Mouse (Mus musculus) c-Kit-positive CD71-positive TER-119-negative erythroid progenitor cells, embryonic 14.5 days (primary cell): ENCODE results near the gene Lingo2.

Experiments
- DNase-seq: peaks from one replicate; pipeline ENCODE4 v3.0.0-alpha.2; 2013; ENCODE audit warnings: low read depth

Lingo2 gene

GRCm38 (mm10) chr4:36540664-36541360, 410.7 kb downstream of the Lingo2 start:
- DNase-seq: no peak

- no peak for DNase-seq
Observed at GRCm38 (mm10) chr4:36533895-36534294, 417.7 kb downstream of the Lingo2 start.

GRCm38 (mm10) chr4:36490255-36490654, 461.3 kb downstream of the Lingo2 start:
- no peak for DNase-seq

DNA sequence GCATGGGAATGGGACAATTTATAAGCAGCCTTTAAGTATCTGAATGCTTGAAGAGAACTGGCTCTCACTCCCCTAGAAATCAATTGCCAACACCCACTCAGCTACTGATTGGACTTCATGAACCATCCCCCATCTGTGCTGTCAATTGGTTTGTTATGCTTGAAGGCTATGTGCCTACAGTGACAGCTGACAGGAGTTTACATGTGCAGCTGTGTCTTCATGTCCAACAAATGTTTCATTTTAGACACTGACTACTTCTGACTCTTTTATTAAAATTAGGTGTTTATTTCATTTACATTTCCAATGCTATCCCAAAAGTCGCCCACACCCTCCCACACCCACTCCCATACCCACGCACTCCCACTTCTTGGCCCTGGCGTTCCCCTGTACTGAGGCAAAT, 516.3 kb downstream of the Lingo2 start:
- no peak for DNase-seq

DNA sequence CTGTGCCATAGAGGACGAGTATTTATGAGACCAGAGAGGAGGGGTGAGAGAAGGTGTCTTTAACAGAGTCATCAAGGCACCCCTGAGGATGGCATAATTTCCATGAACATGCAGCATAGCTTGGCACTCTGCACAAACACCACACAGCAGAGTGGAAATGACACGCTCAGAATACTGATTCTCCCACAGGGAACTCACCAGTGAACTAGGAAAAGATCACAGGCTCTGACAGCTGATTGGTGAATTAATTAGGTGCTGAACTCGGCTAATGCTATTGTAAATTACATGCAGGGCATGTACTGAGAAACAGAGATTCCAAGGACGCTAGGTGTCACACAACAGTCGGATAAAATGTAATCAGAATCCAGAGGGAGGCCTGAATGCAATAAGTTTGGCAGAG, 525.4 kb downstream of the Lingo2 start:
- DNase-seq: no peak

GRCm38 (mm10) chr4:36407350-36407749, 544.2 kb downstream of the Lingo2 start:
- DNase-seq: no peak

- no peak for DNase-seq
Observed at GRCm38 (mm10) chr4:36368925-36369324, 582.6 kb downstream of the Lingo2 start.

DNA sequence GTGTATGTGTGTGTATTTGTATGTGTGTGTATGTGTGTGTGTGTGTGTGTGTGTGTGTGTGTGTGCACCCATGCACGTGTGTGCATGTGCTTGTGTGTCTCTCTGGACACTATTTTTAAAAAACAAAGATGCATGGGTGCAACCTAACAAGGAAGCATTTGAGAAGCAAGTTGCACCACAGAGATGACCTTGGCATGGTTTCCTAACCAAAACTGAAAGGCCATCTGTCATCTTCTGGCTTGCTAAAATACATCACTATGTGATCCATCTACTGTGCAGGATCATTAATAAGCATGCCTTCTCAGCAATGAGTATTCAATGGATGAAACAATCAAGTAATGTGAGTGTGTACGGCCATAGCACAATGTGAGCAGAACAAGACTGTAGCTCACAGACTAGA, 597.1 kb downstream of the Lingo2 start:
- no peak for DNase-seq

DNA sequence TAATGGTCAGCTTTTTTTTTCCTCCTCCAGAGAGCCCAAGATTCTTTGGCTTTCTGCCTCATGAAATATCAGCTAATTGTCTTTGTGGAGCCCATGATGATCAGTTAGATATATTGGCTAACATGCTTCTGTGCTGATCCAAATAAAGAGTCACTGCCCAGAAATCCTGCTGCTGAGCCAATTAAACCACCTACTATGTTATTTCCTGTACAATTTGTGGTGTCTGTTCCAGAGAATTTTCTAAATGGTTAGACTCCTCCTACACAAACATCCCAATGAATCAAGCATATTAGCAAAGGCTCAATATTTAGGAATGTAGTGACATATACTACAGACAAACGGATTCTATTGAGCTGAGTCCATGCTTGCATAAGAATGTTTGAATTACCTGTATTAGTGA, 619.8 kb downstream of the Lingo2 start:
- DNase-seq: no peak

GRCm38 (mm10) chr4:36325603-36326002, 625.9 kb downstream of the Lingo2 start:
- DNase-seq: no peak

GRCm38 (mm10) chr4:36313067-36313466, 638.5 kb downstream of the Lingo2 start:
- no peak for DNase-seq

- DNase-seq: no peak
Observed at GRCm38 (mm10) chr4:36311431-36311830, 640.1 kb downstream of the Lingo2 start.

GRCm38 (mm10) chr4:36305228-36305627, 646.3 kb downstream of the Lingo2 start:
- no peak for DNase-seq

DNA sequence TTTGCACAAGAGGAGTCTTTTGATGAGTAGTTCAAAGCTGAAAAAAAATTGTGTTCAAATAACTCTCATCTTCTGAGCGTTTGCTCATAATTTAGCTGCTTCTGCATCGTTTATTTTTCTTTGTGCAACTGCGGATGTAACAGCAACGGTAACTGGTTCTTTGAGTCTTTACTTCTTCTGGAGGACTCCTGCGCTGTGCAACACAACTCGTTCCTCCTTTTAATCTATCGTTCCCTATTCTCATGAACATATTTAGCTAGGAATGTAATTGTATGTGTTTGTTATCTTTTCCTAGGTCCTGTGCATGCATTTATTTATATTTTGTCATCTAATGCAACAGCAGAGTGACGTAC, 661.9 kb downstream of the Lingo2 start:
- DNase-seq: no peak

- DNase-seq: no peak
Observed at GRCm38 (mm10) chr4:36288813-36289700, 662.5 kb downstream of the Lingo2 start.

DNA sequence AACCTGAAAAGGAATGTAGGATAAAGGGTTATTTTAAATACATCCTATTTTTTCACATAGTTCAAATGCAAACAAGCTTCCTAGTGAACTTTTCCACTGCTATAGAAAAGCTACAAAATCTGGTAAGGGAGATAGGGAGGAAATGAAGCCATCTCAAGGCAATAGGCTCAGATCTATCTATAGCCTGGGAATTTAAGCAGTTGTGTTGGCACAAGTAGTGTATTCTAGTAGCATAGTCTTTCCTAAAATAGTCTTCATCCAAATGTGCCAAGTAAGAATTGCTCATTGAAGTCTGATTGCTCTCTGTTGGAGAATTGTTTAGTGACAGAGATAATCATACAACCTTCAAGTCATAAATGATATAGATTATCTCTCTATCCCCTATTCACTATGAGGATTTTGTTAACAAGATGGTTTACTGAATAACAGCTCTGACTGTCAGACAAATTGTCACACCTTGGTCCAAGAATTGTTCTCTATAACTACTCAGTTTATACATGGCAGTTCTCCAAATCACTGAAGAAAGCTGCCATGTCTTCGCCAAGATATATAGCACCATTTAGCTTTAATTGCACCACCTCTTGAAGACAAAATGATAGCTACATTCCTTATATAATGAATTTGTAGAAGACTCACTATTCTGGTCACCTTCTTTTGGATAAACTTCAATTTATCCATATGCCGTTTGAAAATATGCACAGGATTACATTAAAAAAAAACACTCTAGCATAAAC, 688.9 kb downstream of the Lingo2 start:
- DNase-seq: no peak

DNA sequence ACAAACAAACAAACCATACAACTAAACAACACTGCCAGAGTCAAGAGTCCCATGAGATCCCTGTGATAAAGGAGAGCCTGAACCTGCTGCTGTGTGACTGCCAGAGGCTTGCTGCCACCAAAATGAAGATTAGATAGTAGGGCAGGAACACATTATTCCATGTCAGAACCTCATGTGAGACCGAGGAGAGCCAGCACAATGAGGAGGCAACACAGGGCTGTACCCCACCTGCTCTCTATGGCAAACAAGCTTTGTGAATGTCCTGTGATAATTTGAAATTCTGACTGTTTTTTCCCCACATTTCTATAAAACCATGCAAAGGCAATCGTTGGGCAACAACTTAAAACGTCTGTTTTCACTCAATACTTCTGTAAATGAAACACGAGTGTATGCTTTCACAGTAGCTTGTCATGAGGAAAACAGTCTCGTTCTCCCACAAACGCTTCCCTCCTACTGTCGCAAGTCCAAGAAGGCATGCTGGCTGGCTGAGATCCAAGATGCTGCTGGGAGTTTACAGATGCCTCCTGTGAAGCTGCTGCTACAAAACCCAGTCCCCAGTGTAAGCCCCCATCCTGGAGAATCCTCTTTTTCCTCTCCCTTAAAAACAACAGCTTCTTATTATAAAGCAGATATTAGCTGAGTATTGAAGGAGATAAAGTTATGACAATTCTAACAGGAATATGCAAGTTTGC, 765.2 kb downstream of the Lingo2 start:
- DNase-seq: no peak

DNA sequence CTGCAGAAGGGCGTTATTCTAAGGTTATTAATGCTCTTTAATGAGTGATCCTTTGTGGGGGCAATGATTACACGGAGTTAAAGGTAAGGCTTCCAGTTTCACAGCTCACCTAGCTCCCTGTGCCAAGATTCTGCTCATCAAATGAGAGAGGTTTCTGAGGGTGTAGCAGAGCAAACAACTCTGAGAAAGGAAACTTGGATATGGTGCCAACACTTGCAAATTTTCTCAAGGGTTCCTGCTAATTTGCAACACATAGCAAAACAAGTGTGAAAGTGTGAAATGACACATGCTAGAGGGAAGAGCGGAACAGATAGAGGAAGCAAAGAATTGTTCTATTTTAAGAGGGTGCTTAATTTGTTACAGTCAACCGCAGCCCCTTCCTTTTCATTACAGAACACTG, 767.9 kb downstream of the Lingo2 start:
- DNase-seq: no peak

DNA sequence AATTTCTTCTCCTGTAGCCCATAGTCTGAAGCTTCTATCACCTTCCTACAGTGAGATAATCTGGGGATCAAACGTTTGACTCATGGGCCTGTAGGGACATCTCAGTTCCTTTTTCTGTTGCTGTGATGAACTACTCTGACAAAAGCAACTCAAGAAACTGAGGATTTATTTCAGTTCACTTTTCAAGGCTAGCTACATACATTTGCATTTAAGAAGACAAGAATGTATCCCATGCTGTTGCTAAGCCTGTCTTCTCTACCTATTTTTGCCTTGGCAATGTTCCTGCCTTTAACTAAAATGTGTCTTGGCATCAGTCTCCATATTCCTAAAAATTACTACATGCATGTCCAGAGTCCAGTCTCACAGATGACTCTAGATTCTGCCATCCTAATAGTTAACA, 781.4 kb downstream of the Lingo2 start:
- DNase-seq: no peak

DNA sequence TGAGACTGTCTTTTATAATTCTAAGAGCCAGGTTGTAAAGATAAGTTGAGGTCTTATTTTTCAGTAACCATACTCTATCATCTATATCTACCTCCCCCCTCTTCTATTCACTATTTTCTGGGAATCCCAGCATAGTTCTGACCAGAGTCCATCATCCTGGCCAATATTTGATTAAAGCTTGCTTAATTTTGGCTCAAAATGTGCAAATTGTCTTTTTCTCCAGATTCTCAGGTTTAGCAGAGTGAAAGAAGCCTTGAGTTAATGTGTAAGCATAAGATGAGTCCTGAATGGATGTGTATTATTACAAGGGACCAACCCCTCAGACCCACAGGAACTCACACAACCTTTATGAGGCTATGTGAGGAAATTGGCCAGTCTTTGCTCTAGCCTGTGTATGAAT, 820.2 kb downstream of the Lingo2 start:
- no peak for DNase-seq

- no peak for DNase-seq
Observed at GRCm38 (mm10) chr4:36095482-36095881, 856.1 kb downstream of the Lingo2 start.
